Mouse (Mus musculus): ENCODE results near the gene Ociad2. TPM values are rescaled to one million over a fixed set of nuclear protein-coding genes. Genes with fewer than 3 reads are reported as not detected.

Ociad2 gene
- total RNA-seq (2023) = under 1 TPM in 1 of 2 experiments, not detected in 1; 0.20 TPM

DNA sequence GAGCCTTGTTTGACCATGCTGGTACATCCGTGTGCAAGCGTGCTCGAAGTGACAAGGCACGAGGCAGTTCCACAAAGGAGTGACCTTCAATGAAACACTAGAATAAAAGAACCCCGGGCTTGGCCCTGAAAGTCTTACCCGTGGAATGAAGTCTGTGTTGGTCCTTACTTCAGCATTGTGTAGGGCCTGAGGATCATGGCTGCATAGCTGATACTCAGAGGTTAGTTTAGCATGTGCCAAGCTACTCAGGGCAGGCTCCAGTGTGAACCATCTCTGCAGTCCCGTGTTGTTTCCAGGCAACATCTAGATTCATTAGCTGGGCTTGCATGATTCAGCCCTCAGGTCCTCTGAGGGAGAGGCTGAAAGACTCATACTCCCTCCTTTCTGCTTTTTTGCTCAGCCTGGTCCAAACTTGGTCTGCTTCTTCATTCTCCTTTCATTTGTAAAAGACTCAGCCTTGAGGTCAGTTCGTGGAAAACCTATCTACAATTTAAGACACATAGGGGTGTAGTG, at the start of gene Ociad2:
TSS of gene Ociad2 (minus strand) at position 306 of the 513 bp plus-strand sequence.

DNA sequence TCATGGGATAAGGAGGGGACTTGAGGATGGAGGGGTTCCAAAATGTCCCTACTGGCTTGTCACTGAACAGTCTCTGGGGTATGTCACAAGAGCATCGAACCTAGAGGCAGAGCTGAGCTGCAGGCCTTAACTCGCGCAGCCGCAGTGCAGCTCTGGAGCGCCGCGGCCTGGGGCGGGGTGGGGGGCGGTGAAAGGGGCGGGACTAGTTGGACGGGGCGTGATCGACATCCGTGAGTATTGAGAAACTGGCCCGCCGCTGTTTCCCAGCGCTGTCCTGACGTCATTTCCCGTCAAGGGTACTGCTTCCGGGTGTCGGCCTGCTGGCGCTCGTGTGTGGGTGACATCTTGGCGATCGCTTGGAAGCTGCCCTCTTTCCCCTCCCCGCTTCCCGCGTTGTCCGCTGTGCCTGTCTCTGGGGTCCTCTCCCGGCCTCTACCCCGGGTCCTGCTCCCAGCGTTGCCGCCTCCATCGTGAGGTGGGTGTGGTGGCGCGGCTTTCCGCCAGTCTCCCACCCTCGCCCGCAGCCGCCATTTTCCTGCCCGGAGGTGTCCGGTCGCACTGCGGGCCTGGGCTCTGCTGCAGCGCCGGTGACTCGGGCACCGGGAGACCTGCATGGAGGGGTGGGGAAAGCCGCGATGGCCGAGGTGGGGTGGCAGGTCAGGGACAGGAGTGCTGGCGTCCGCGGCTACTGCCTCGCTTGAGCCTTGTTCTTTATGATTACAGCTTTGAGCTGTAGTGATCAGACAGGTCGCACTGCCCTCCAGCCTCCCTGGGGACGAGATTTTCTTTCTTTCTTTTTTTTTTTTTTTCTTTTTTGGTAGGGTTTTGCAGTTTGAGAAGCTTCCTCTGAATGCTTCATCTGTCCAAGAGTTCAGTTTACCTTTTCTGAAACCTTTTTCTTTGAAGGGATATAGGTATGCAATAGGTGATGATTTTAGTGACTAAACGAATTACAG, 48.0 kb downstream of the Ociad2 start, which contains the start of gene Ociad1:
TSS of gene Ociad1 (plus strand) at position 283 of the 956 bp plus-strand sequence.

Other genes starting within 250 kb of the Ociad2 start
- 100 to 1,000 TPM in 1 of 2 experiments, 10 to 100 TPM in 1; 86.8 to 112 TPM for gene Fryl, start 84.4 kb downstream of the Ociad2 start, total RNA-seq (2023)
- gene Ociad1, start 48.2 kb downstream of the Ociad2 start, total RNA-seq (2023) = 10 to 100 TPM; 77.3 to 81.1 TPM
- gene Cwh43, start 65.0 kb upstream of the Ociad2 start, total RNA-seq (2023) = not detected
- gene Dcun1d4, start 140.0 kb upstream of the Ociad2 start, total RNA-seq (2023) = 1 to 10 TPM; 3.5 to 5.5 TPM